ENCODE assay signal across 22 mouse cellular contexts in genomic region chr17:62713455-62713854, GRCm38 (mm10).
"Had no signal": no experiment of that assay in that cellular context is flagged by ENCODE, and none has a peak within 500 bp of the region (broad histone marks: within the 10 kb centered on the region; RNA-seq: fewer than 3 reads in every experiment).

No protein-coding gene starts in this region.

- H3K9ac ChIP-seq: heart, embryonic 13.5 days; heart, embryonic 15.5 days; hindbrain, embryonic 13.5 days; hindbrain, embryonic 15.5 days; limb, embryonic 12.5 days had no signal

- H3K9me3 ChIP-seq: heart, embryonic 13.5 days; heart, embryonic 15.5 days; hindbrain, embryonic 13.5 days; hindbrain, embryonic 15.5 days; limb, embryonic 10.5 days; limb, embryonic 12.5 days had no signal

- H3K36me3 ChIP-seq: heart, embryonic 13.5 days; heart, embryonic 15.5 days; hindbrain, embryonic 13.5 days; hindbrain, embryonic 15.5 days; limb, embryonic 10.5 days; limb, embryonic 12.5 days had no signal

- H3K27me3 ChIP-seq: heart, embryonic 13.5 days; heart, embryonic 15.5 days; hindbrain, embryonic 13.5 days; hindbrain, embryonic 15.5 days; limb, embryonic 12.5 days had no signal

- H3K4me3 ChIP-seq: heart, embryonic 13.5 days; heart, embryonic 15.5 days; hindbrain, embryonic 13.5 days; hindbrain, embryonic 15.5 days; layer of hippocampus, adult 2 months; left cerebral cortex, adult 2 months; limb, embryonic 10.5 days; limb, embryonic 12.5 days had no signal

- ATAC-seq: forebrain, embryonic 16.5 days; hindbrain, postnatal 0 days had no signal

- DNase-seq: gastrocnemius, postnatal 14 days; gastrocnemius, postnatal 36 days; heart, adult 18-20 months; heart, postnatal 14 days; heart, postnatal 36 days; kidney, adult 18-20 months; kidney, adult 8-10 months; kidney, postnatal 10 days; kidney, postnatal 25 days; kidney, postnatal 4 days; liver had no signal

- H3K27ac ChIP-seq: heart, embryonic 13.5 days; heart, embryonic 15.5 days; hindbrain, embryonic 13.5 days; hindbrain, embryonic 15.5 days; hindbrain, postnatal 0 days; layer of hippocampus, adult 2 months; left cerebral cortex, adult 2 months; limb, embryonic 10.5 days; limb, embryonic 12.5 days had no signal

- H3K4me2 ChIP-seq: heart, embryonic 11.5 days; heart, embryonic 13.5 days; heart, embryonic 15.5 days; hindbrain, embryonic 13.5 days; hindbrain, embryonic 15.5 days; limb, embryonic 12.5 days had no signal
